Mouse (Mus musculus): ENCODE measurements at regions not wholly inside any gene's neighbourhood (a gene's known extent, or its start where the extent isn't known, plus 50 kb on each side); places are given as distances from the start of the nearest gene placed in this dataset.

DNA sequence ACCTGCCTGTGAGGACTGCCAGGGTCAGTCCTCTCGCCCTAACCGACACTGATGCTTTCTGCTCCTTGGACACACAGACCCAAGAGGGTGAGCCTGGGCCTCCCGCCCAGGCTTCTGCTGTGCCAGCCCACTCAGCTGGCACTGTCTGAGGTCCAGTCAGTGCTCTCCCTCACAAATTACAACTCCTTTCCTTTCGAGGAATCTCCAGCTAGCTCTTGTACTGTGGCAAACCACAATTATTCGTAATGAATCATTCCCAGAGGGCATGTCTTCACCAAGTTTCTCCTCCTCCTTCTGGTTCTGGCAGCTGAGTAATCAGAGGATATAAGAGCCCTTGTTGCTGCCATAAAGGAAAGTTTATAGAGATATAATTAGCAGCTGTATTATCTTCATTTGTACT, 155.2 kb downstream of the 9530068E07Rik start:
- no peak for DNase-seq

DNA sequence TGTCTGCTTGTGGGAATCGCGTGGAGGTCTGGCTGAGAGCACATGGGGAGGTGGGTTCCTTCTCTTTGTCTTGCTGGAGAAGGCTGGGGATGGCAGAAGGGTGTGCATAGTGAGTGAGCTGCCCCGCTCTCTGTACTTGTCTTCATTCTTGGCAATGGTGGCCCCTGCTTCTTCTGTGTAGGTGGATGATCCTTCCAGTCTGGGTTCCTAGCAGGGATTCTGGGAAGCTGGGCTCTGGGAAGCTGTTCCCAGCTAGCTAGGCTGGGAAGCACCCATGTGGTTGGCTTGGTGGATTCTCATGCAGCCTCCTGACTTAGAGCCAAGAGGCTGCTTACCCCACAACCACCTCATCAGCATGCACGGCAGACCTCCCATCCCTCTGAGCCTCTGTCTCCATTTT, 156.6 kb downstream of the 9530068E07Rik start:
- no peak for DNase-seq

DNA sequence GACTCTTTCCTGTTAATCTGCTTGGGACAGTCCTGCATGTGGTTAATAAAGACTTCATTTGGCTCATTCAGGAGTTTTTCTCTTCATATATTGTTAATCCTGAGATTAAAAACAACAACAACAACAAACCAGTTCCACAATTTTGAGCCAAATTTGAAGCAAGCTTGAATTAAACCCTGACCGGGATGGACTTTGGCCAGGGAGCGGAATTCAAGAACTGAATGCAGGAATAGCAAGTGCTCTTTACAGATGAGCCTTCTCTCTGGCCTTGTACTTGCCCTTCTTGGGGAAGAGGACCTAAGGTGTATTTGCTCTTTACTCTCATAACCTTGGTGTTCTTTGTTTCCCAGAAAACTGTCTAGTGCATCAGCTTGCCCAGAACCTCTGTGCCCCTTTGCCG, 161.6 kb downstream of the 9530068E07Rik start:
- DNase-seq = peak in 1 of 2 experiments; percentile 42

DNA sequence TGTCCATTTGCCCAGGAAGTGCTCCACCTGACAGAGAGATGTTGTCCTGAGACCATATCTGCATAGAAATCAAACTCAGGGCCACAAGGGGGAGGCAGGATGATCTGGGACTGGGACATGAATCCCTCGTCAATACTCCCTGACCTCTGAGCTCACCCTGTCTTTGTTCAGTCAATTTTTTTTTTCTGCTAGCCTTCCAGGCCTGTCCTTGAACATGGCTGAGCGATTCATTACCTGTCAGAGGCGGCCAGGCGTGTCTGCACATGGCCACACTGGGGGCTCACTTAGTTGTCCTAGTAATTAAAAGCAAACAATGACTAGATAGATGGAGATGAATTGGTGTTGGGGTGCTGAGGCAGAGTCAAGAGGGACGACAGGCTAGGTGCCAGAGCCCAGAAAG, 162.6 kb downstream of the 9530068E07Rik start:
- DNase-seq = no peak

DNA sequence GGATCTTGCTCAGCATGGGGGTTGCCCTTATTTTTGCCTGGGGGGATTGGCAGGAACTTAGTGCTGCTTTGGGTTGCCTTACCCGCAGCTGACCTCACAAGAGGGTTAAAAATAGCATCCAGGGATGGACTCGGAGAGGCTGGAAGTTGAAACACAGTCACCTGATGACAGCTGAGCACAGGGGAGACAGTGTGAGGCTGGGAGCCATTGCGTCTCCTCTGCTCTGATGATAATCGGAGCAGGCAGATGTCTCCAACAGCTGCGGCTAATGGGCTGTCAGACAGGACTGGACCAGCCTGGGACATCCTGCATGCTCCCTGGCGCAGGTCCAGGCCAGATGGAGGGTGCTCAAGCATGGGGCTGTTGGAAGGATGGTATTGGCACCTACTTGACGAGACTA, 165.1 kb downstream of the 9530068E07Rik start:
- DNase-seq = peak; percentile 30 to 51

DNA sequence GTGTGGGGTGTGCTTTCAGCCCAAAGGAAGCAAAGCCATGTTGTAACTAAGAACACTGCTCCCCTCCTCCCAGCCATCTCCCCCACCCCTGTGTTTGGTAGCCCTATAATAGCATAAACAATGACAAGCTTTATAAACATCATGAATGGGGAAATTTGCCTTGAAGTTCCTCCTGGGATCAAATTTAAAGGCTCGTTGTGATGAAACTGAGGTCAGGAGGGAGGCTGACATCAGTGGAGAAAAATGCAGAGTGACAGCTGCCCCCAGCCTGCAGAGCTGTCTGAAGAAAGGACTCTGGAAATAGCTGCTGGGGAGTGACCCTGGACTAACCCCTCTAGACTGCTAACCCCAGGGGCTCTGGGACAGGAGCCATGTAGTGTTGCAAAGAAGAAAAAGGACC, 169.2 kb downstream of the 9530068E07Rik start:
- no peak for DNase-seq

DNA sequence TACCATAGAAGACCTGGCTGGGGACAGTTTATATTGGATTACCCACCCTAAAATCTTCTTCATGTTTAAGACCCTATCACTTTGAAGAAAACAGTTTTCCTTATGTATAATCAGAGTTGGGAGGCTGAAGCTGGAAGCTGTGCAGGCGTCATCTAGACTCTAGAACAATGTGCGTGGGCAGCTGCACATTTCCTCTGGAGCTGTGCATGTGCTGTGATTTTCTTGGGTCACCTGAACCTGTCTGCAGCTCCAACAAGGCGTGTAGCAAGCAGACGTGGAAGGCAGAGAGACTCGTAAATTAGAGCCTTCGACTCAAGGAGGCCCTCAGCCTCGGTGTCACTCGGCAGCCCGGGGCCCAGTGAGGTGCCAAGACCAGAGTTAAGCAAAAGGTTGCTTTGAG, 169.8 kb downstream of the 9530068E07Rik start:
- DNase-seq = no peak

DNA sequence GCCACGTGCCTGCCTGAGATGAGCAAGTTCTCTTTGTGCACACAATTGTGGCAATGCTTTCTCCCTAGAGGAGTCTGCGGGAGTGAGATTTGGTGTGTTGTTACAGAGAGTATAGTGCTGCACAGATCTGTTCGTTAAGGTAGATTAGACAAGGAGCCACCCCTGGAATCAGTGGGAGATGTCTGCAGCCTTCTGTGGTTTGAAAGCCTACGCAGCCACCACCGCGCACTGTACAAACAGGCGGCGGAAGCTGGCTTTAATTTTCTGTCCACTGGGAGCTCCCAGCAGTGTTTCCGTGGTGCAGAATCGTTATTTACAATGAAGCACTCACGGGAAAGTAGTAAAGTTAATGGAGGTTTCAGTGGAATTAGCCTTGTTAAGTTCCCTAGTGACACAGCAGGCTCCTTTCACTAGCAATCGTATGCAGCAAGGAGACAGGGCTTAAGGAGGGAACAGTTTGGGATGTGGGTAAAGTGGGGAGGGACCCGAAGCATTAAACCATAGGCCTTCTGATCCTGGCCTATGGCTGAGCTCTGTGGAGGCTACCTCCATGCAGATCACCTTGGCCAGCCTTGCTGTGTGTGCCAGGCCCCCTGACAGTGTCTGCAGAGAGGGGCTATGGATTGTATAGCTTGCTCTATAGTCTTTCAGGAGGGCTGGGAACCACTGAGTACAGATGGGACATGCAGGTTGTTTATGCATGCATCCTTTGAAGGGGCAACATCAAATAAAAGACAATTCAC, 171.9 kb downstream of the 9530068E07Rik start:
- no peak for DNase-seq

DNA sequence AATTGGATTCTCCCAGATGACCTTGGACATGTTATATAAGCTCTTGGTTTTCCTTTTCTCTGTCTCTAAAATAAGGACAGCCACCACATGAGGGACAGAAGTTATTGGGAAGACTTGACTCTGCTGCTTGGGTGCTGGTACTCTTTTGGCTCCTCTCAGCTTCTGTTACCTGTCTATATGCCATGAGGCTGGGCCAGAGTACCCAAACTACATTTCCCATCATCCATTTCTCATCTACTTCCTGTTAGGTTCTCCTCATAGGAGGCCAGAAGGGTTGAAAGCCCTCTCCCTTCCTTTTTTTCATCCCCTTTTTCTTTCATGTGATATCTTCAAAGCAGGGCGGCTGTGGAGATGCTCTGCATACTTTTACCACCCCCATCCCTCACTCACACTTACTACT, 172.6 kb downstream of the 9530068E07Rik start:
- no peak for DNase-seq

DNA sequence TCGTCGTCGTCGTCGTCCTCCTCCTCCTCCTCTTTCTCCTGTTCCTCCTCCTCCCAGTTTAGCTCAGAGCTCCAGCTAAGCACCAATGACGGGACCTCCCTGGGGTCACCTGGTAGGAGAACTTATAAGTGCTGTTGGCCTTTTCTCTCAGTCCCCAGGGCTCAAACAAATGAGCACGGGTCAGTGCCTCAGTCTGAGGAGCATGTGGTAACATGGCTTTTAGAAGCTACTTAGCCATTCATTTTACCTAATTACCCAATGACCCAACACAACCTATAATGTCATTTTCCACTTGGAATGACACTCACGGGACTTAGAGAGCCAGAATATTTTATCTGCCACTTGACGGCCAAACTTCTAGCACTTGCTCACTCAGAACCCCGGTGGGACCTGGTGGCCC, 173.5 kb downstream of the 9530068E07Rik start:
- no peak for DNase-seq

DNA sequence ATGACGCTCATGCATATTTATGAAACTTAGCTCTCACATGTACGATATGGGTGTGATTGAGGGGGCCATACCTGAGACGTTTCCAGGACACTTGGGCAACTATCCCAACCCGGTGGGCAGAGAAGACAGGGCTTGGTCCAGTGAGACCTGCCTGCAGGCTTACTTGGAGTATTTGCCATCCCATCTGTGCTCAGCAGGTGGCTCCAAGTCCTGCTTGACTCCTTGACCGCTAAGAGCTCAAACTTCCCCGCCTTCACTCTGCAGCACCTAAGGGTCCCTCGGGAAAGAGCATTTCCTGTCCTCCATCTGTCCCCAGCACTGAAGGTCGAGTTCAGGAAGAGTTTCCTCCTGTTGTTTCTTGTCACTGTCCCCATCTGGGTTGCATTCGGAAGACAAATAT, 182.2 kb downstream of the 9530068E07Rik start:
- no peak for DNase-seq

DNA sequence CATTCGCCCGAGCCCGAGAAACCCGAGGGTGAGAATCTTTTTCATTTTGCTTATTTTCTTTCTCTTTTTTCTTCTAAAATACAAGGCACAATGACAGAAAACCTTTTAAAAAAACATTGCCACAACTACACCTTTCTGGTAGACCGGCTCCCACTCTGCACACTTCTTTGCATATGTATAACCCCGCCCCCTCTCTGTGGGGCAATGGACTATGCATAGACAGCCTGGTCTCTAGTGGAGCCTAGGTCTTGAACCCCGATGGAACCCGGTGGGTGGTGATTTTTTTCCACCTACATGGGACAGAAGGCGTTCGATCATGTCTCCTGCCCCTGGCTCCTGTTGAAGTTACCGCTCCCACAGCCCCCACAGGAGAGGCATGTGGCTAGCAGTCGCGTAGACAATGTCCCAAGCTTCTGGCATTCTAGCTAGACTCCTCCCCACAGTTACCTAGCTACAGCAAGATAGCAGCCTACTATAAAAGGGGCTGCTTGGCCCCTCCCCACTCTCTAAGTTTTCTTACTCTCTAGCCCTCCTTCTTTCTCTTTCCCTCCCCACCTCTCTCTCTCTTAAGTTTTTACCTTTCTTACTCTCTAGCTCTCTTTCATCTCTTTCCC, 183.6 kb downstream of the 9530068E07Rik start:
- DNase-seq = no peak

DNA sequence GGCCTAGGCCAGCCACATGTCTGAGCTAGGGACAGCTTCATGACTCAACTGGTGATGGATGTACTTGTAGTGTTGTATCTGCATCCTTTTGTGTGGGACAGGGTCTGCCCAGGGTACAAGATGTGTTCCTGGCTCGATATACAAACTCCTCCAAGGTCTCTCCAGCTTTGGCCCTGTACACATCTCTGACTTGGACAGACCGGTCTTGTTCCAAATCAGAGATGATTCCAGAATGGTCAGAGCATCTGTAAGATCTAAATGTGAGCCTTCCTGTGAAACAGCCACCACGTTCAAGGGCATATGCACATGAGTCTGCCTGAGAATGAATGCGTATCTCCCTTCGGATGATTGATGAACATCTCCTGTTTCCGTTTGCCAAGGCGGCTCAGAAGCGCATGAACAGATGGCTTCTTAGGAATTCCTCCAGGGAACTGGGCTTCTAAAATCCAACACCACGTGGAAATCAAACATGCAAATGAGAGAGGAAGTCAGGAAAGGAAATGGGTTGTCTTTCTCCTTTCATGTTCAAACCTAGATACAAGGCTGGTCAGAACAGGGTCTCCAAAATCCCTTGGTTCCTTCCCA, 172.7 kb upstream of the Fstl4 start:
- DNase-seq = no peak

DNA sequence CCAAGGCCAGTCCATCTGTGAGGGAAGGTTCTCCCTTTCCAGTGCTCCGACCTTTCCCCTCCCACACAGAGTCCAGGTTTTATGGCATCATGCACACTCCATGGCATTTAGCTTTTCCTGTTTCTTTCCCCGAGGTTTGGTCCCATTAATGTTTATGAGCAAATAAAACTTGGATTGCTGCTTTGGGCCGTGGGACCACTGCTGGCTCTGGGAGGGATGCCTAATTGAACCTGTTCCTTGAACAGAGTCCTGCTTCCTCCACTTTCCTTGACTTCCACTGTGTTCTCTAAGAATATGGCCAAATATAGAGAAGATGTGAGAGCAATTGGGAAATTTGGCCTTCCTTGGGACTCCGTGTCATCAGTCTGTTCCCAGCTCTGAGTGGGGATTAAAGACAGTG, 170.3 kb upstream of the Fstl4 start:
- no peak for DNase-seq

DNA sequence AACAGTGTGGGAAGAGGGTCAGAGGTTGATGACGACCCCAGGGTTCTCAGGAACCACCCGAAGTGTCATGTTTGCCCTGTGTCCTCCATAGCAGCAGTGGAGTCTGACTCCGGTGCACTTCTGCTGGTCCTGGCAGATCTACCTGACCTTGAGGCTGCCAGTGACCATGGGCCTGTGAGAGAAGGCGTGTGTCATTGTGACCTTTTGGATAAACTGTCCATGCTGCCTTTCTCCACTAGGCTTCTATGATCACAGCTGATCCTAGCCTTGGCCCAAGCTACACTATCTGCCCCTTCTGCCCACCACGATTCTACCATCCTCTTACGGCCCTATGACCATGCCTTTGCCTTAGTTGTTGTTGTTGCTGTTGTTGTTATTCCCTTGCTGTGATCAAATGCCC, 163.2 kb upstream of the Fstl4 start:
- no peak for DNase-seq

DNA sequence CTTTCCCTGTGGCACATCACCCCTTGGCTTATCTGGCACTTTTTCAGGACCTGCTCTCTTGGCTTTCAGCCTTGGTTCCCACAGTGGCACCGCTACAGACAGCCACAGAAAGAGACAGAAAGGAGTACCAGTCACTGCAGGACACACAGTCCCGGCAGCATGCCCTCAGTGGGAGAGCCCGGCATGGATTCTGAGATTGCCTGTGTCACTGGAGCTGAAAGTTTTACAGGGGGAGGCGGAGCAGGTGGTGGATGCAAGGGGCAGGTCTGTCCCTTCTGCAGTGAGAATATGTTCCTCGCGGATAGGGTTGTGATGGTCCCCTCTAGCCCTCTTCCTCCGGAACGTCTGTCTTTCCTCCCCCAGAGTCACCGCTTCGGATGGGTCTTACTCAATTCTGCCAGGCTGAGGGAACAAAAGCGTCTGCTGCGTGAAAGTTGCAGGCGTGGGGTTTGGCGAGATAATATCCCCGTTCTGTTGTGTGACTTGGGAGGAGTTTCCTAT, 162.3 kb upstream of the Fstl4 start:
- DNase-seq = no peak

DNA sequence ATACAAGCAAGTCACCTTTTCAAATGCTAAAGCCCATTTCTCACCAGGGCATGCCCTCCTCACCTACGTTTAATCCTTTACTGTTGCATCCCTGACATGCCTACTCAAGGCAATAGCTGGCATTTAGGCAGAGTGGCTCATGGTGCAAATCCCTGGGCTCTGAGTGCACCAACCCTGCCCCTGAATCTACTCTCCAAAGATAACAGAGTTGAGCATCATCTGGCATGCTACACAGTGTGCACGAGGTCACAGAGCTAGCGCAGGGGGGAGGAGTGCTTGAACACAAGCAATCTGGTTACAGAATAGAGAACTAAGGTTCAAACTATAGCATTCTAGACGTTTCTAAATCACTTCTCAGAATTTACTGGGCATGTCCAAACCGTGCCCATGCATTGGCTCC, 161.6 kb upstream of the Fstl4 start:
- no peak for DNase-seq

DNA sequence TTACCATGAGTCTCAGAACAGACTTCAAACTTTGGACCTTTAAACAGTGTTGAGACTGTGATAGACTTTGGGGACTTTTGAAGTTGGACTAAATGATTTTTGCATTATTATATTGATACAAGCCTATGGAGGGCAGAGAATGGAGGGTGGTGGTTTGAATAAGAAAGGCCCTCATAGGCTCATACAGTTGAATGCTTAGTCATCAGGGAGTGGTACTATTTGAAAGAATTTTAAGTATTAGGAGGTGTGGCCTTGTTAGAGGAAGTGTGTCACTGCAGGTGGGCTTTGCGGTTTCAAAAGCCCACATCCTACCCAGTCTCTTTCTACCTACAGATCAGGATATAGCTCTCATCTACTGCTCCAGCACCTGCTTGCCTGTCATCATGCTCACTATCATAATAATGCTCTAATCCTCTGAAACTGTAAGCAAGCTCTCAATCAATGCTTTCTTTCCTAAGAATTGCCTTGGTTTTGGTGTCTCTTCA, 153.7 kb upstream of the Fstl4 start:
- no peak for DNase-seq

DNA sequence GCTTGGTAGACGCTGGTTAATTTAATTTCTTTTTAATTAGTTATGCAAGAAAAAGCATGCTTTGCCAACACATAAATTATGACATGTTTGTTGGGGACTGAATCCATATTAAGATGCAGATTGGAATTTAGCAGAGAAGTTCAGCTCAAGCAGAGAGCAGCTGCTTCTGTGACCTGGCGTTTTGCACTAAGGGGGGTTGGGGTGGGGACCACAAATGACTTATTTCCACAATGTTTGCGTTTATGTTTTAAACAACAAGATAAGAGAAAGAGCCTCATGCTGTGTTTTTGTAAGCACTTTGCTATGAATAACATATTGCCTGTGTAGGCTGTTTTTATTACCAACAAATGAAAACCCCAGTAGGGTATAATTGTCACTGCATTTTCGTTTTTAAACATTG, 148.8 kb upstream of the Fstl4 start:
- DNase-seq = no peak

DNA sequence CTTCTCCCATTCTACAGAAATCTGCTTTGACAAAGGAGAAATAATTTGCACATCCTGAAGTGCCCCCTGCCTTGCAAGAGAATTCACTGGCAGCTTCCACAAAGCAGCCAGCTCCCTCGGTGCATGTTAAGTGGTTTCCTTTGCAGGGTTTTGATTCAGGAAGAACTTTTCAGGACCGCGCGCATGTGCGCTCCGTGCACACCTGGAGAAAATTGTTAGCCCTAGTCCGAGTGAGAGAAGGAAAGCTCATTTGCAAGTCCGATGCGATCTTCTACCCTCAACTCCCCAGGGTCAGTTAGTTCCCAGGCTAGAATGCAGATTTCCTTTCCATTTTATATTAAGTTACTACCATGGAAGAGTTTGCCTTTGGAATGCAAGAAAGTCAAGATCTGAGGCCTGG, 145.8 kb upstream of the Fstl4 start:
- no peak for DNase-seq

DNA sequence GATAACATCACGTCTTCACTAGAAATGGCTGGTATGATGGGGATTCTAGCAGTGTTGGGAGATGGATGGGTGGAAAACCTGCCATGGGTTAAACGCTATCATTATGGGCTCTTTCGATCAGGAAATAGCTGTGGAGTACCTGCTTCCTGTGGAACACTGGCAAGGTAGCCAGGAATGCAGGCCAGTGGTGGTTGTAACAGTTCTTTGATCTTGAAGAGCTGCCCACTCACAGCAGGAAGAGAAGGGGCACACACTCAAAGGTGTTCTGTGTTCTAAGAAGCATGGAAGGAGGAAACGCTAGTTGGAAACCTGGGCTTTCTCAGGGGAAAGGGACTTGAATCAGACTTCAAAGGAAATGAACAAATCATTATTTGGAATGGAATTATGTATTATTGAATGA, 141.6 kb upstream of the Fstl4 start:
- DNase-seq = no peak

DNA sequence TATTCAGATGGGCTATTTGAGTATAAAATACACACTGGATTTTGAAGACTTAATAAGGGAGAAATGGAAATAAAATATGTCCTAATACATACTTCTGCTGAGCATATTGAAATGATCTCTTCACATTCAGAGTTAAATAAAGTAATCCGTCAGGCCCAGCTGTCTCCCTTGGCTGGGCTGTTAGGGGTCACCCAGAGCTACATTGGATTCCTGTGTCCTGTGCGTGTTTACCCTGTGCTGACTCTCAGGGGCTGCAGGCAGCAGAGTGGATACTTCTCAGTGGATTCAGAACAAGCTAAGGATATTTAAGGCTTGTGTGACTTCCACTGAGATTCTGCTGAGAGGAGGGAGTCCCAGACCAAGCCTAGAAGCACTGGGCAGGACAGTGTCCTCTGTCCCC, 135.6 kb upstream of the Fstl4 start:
- DNase-seq = no peak

DNA sequence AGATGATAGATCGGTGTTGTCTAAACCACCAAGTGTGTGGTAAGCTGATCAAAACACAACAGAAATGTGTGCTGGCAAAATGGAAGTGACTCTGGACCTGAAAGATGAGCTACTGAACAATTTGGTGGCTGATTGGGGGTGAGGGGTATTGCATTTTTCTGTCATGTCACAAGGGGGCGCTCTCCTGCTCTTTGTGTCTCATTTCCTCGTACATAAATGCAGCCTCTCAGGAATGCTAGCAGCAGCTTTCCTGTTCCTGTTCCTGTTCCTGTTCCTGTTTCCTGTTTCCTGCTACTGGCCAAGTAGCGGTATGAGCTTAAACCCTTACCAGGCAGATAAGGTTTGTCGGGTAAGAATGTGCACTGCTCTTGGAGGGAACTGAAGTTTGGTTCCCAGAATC, 134.7 kb upstream of the Fstl4 start:
- DNase-seq = no peak

DNA sequence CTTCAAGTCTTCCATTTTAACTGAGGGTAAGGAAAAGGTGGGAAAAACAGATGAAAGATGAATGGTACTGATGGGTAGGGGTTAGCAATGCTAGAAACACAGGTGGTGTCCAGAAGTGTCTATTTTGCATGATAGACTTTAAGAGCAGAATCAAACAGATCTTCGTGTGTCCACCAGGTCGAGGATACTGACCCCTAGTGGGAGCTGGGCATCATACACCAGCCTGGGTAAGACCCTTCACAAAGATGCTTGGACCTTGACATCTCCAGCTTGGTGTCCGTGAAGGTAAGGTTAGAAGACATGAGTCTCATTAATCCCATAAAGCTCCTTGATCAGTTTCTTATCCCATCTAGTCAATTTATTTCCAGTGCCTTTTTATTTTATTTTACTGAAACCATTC, 132.9 kb upstream of the Fstl4 start:
- no peak for DNase-seq

Data from kidney, postnatal 25 days (tissue).